Mouse (Mus musculus): ENCODE measurements around the gene Myo9b.

- TF ChIP-seq CTCF (IDR thresholded peaks at IDR 0.05; ENCODE audit: low read depth, low read length), result no peak
- TF ChIP-seq TAL1 (conservative IDR thresholded peaks at IDR 0.05; ENCODE audit: low read depth, low read length), result no peak
Observed at GRCm38 (mm10) chr8:71351520-71351919, 79.0 kb downstream of the Myo9b start.

Data from G1E (cell line).